Mouse (Mus musculus) liver, embryonic 16.5 days (tissue): ENCODE data around the gene Krtap9-3. TPM values are rescaled to one million over a fixed set of nuclear protein-coding genes. Genes with fewer than 3 reads are reported as not detected.
"Not testable (repeated sequence)": the region's sequence is repeated elsewhere in the genome, so short reads cannot be mapped to it uniquely, and the experiment has no call there.

Experiments
- ATAC-seq: fragments of 200-750 bp; cut with Nextera tagmentation; 2 replicates; pipeline ENCODE4 v1.8.0; 2017; ENCODE audit warnings: low read depth, mild to moderate bottlenecking, moderate number of reproducible peaks, moderate library complexity
- H3K27ac ChIP-seq: fragments of 300-500 bp; sonication (generic); 2 replicates; pipeline ENCODE4 v1.5.1; 2014; ENCODE audit warnings: mild to moderate bottlenecking, low read length
- H3K27me3 ChIP-seq: fragments of 300-500 bp; sonication (generic); 2 replicates; pipeline ENCODE4 v1.6.1; 2014; ENCODE audit warnings: low read depth, low read length, mixed read lengths; ENCODE audit not compliant: control insufficient read depth, insufficient read depth
- H3K36me3 ChIP-seq: fragments of 300-500 bp; sonication (generic); 2 replicates; pipeline ENCODE4 v1.6.1; 2014; ENCODE audit warnings: mild to moderate bottlenecking; ENCODE audit not compliant: control insufficient read depth, insufficient read depth
- H3K4me1 ChIP-seq: fragments of 300-500 bp; sonication (generic); 2 replicates; pipeline ENCODE4 v1.6.1; 2014; ENCODE audit warnings: low read depth, low read length, mixed read lengths; ENCODE audit not compliant: control insufficient read depth
- H3K4me2 ChIP-seq: fragments of 300-500 bp; sonication (generic); 2 replicates; pipeline ENCODE4 v1.6.1; 2014; ENCODE audit warnings: low read depth, low read length, mixed read lengths
- H3K4me3 ChIP-seq: fragments of 300-500 bp; sonication (generic); 2 replicates; pipeline ENCODE4 v1.5.1; 2014; ENCODE audit warnings: low read depth, mild to moderate bottlenecking, low read length
- H3K9ac ChIP-seq: fragments of 300-500 bp; sonication (generic); 2 replicates; pipeline ENCODE4 v1.6.1; 2014; ENCODE audit warnings: low read depth, low read length
- H3K9me3 ChIP-seq: fragments of 300-500 bp; sonication (generic); replicated peaks from 2 replicates; pipeline ENCODE4 v1.6.1; 2016; ENCODE audit warnings: low read length; ENCODE audit not compliant: control insufficient read depth
- WGBS: fragments of 180-500 bp; shearing (Covaris S2); extraction: QIAGEN DNeasy Blood & Tissue Kit; methylation state at CpG from one replicate; pipeline ENCODE4 v1.1.7; 2014; ENCODE audit not compliant: insufficient replicate concordance; 5-methylcytosine and 5-hydroxymethylcytosine counted together
- polyA plus RNA-seq: library from polyadenylated mRNA; unstranded; fragments of >200 nt; fragmentation: Nextera tagmentation; extraction: Ambion mirVana; gene quantifications from 2 replicates; pipeline ENCODE4 v1.2.1, GENCODE M21; 2015

The Krtap9-3 gene
- polyA plus RNA-seq: not detected in 2 replicates

DNA sequence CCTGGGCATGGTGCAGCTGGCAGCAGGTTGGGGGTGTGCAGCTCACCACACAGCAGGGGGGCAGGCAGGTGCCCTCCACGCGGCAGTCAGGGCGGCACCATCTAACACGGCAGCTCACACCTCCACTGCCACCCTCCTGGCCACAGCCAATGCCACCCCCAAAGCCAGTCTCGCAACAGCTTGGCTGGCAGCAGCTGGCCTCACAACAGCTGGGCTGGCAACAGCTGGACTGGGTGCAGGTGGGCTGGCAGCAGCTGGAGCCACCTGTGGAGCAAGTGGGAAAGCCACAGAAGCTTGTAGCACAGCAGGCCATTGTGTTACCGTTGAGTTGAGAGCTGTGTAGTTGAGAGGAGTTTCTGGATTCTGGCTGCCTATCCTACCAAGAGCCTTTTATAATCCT lies at the start of gene Krtap9-3:
Gene Krtap9-3, minus strand, starts transcription at position 364 of the 400 bp plus-strand sequence.
- not testable (repeated sequence) for H3K4me3 ChIP-seq, H3K27me3 ChIP-seq, H3K36me3 ChIP-seq, H3K9ac ChIP-seq, H3K4me2 ChIP-seq, H3K4me1 ChIP-seq, H3K9me3 ChIP-seq, H3K27ac ChIP-seq, ATAC-seq
- WGBS: 76% methylated on average over 4 of the region's 6 CpGs

DNA sequence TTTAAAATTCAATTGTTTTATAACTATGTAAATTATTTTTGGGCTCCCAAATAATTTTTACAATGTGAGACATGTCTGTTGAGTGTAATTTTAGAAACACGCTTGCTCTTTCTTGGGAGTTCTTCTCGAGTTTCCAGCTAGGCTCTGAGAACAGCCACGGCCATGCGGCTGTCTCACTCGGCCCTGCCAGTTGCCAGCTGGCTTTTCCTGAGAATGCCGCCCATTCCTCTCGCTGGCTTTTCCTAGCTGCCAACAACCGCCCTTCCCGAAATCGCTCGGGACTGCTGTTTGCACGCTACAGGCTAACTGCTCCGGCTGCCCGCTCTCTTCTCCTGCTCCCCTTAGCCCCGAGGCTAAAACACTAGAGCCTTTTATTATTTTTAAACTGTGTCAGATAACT lies 48.5 kb upstream of the Krtap9-3 start:
- Histone ChIP-seq H3K27me3 (no peaks in the 10 kb centered on the region), H3K27ac (no peak overlapping the region), H3K4me2 (no peak overlapping the region), H3K4me1 (no peaks in the 10 kb centered on the region), H3K9me3 (no peaks in the 10 kb centered on the region), H3K4me3 (no peak overlapping the region), H3K36me3 (no peaks in the 10 kb centered on the region), H3K9ac (no peak overlapping the region)
- WGBS: 75% methylated on average over 15 of the region's 15 CpGs
- ATAC-seq: no peak

DNA sequence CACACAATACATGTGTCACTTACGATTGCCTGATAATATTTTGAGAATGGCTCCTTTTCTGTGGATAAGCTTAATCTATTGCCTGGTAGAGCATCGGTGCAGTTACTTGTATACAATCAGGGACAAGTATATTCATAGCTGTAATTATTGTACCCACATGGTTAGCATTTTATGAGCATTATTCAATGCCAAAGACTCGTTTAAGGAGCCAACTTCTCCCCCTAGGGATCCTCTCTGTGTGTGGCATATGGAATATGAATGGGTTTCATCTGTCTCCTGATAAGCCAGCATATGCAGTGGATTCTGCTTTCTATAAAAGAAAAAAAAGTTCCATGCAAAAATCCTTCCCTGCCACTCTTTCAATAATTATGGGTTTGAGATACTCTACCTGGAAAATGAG lies 46.4 kb upstream of the Krtap9-3 start:
- Histone ChIP-seq H3K36me3 (no peaks in the 10 kb centered on the region), H3K4me2 (no peak overlapping the region), H3K27me3 (no peaks in the 10 kb centered on the region), H3K27ac (no peak overlapping the region), H3K4me3 (no peak overlapping the region), H3K9ac (no peak overlapping the region), H3K4me1 (no peaks in the 10 kb centered on the region), H3K9me3 (no peaks in the 10 kb centered on the region)
- WGBS: 51% methylated on average over 3 of the region's 3 CpGs
- ATAC-seq: no peak

DNA sequence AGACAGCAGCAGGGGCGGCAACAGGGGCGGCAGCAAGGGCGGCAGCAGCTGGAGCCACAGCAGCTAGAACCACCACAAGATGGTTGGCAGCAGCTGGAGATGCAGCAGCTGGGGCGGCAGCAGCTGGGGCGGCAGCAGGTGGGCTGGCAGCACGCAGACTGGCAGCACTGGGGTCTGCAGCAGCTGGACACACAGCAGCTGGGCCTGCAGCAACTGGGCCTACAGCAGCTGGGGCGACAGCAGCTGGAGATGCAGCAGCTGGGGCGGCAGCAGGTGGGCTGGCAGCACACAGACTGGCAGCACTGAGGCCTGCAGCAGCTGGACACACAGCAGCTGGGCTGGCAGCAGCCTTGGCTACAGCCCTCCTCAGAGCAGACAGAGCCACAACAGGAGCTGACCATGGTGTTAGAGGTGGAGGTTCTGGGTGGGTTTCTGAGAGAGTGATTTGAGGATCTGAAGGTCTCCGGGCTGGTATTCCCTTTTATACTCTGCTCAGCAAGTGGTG lies 45.8 kb upstream of the Krtap9-3 start, which contains the start of gene Krtap4-7:
Gene Krtap4-7, minus strand, starts transcription at position 455 of the 505 bp plus-strand sequence.
- not testable (repeated sequence) for ATAC-seq, H3K4me3 ChIP-seq, H3K4me2 ChIP-seq, H3K27ac ChIP-seq, H3K9ac ChIP-seq, H3K27me3 ChIP-seq, H3K36me3 ChIP-seq, H3K9me3 ChIP-seq, H3K4me1 ChIP-seq
- WGBS: 67% methylated on average over 9 of the region's 9 CpGs

DNA sequence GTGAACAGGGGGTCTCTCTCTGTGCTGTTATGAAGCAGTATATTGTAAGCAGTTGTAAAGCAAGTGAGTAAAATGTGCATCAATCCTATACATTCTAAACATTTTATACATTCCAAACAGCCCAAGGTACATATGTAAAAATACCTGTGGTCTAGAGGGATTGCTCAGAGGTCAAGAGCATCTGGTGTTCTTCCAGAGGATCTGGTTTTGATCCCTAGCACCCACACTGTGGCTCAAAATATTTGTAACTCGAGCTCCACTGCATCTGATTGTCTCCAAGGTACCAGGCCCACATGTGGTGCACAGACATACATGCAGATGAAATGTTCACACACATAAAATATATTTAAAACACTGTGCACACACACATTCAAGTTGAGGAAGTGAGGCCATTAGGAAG lies 43.0 kb upstream of the Krtap9-3 start:
- Histone ChIP-seq H3K27ac (no peak overlapping the region), H3K4me1 (no peaks in the 10 kb centered on the region), H3K4me3 (no peak overlapping the region), H3K36me3 (no peaks in the 10 kb centered on the region), H3K9me3 (no peaks in the 10 kb centered on the region), H3K27me3 (no peaks in the 10 kb centered on the region), H3K4me2 (no peak overlapping the region), H3K9ac (no peak overlapping the region)
- ATAC-seq: no peak
- 18% methylated on average over 1 of the region's 1 CpGs for WGBS

DNA sequence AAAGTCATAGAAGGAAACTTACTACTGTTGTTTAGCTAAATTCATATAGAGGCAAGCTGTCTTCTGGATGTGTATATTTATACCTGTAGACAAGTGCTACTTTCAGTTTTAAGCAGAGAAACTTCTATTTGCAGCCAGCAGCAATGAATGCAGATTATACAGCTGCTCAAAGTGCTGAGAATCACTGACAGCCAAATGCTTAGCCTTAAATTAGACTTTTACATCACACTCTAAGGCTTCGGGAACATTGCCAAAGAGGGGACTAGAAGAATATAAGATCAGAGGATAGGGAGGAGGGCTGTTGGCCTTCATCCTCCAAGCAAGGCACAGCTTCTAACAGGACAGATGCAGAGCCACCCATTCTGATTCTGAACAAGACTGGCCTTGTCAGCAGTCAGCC lies 39.2 kb upstream of the Krtap9-3 start:
- no peak for ATAC-seq
- Histone ChIP-seq H3K36me3 (no peaks in the 10 kb centered on the region), H3K4me3 (no peak overlapping the region), H3K27me3 (no peaks in the 10 kb centered on the region), H3K9ac (no peak overlapping the region), H3K4me2 (no peak overlapping the region), H3K4me1 (no peaks in the 10 kb centered on the region), H3K9me3 (no peaks in the 10 kb centered on the region), H3K27ac (no peak overlapping the region)
- 66% methylated on average over 1 of the region's 1 CpGs for WGBS

DNA sequence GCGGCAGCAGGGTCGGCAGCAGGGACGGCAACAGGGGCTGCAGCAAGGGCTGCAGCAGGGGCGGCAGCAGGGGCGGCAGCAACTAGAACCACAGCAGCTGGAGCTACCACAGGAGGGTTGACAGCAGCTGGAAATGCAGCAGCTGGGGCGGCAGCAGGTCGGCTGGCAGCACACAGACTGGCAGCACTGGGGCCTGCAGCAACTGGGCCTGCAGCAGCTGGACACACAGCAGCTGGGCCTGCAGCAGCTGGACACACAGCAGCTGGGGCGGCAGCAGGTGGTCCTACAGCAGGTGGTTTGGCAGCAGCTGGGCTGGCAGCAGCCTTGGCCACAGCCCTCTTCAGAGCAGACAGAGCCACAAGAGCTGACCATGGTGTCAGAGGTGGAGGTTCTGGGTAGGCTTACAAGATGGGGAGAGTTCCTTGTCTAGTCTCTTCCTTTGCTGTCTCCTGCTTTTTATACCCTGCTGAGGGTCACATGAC lies 36.8 kb upstream of the Krtap9-3 start, which contains the start of gene Krtap4-2:
Gene Krtap4-2, minus strand, starts transcription at position 432 of the 482 bp plus-strand sequence.
- H3K27me3 ChIP-seq: no peaks in the 10 kb centered on the region
- H3K27ac ChIP-seq: no peak within 1 kb of the TSS
- no peak within 1 kb of the TSS for H3K4me3 ChIP-seq
- H3K9ac ChIP-seq: no peak within 1 kb of the TSS
- no peak within 1 kb of the TSS for H3K4me2 ChIP-seq
- H3K36me3 ChIP-seq: no peaks in the 10 kb centered on the region
- no peaks in the 10 kb centered on the region for H3K9me3 ChIP-seq
- WGBS: 44% methylated on average over 8 of the region's 8 CpGs
- no peaks in the 10 kb centered on the region for H3K4me1 ChIP-seq
- ATAC-seq: no peak

DNA sequence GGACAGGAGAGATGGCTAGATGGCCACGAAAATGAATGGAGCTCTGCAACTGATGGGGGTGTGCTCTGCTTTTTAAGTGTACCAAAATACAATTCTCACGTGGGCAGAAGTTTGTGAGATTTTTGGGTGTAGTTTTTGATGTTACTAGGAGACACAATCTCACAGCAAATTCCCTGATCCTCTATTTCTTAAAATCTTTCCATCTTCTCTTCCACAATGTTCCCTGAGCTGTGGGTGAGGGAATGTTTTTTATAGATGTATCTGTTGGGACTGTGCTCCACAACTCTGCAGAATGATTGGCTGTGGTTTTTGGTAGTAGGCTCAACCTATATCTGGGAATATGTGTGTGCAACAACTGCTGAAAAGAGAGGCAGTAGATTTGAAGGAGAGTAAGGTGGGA lies 35.4 kb upstream of the Krtap9-3 start:
- Histone ChIP-seq H3K9me3 (no peaks in the 10 kb centered on the region), H3K4me3 (no peak overlapping the region), H3K36me3 (no peaks in the 10 kb centered on the region), H3K4me2 (no peak overlapping the region), H3K9ac (no peak overlapping the region), H3K4me1 (no peaks in the 10 kb centered on the region), H3K27ac (no peak overlapping the region), H3K27me3 (no peaks in the 10 kb centered on the region)
- WGBS: 27% methylated on average over 2 of the region's 2 CpGs
- no peak for ATAC-seq

DNA sequence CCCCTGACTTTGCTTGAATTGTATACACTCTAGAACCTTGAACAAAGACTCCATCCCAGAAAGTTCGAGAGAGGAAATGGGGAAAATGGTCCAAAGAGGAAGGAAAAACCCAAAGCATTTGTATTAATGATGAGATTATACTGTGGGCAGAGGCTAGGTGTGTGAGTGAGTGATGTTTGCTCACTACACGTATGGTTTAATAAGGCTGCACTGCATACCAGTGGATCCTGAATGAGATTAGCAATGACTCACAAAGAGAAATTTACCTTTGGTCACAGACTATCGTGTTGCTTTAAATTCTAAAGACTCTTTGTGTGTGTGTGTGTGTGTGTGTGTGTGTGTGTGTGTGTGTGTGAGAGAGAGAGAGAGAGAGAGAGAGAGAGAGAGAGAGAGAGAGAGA lies 33.0 kb upstream of the Krtap9-3 start:
- Histone ChIP-seq H3K4me1 (no peaks in the 10 kb centered on the region), H3K4me2 (no peak overlapping the region), H3K9ac (no peak overlapping the region), H3K36me3 (no peaks in the 10 kb centered on the region), H3K27ac (no peak overlapping the region), H3K27me3 (no peaks in the 10 kb centered on the region), H3K9me3 (no peaks in the 10 kb centered on the region), H3K4me3 (no peak overlapping the region)
- ATAC-seq: no peak
- WGBS: 40% methylated on average over 3 of the region's 3 CpGs
